Comparison of ENCODE assay signal across 7 mouse cellular contexts in the genomic region with DNA sequence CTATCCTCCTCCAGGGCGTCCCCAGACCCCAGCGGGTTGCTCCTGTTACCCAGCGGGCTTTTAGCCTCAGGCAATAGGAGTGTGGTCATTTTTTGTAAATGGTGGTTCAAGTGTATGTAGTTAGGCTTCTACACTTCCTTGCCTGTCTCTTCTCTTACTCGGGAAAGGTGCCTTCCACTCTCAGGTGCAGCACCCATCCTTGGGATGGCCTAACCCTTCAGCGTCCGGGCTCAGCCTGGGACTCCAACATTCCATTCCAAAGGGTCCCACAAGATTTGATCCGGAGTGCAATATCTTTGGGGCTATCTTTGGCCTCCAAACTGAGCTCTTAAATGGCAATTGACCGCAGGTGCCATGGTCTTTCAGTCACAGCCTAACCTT.
DNase-seq lines count a peak whose midpoint lies in the region; ATAC-seq and TF ChIP-seq lines count a peak whose summit lies in the region.

No protein-coding gene starts in this region.

- no peaks in the 10 kb centered on the region for H3K36me3 ChIP-seq in liver, embryonic 11.5 days (ENCODE audit: control insufficient read depth, insufficient read depth, low read length)
- H3K36me3 ChIP-seq in forebrain, embryonic 13.5 days (ENCODE audit: poor library complexity, severe bottlenecking) = no peaks in the 10 kb centered on the region
- H3K36me3 ChIP-seq in intestine, postnatal 0 days (ENCODE audit: control insufficient read depth, insufficient read depth) = no peaks in the 10 kb centered on the region
- H3K36me3 ChIP-seq in stomach, embryonic 14.5 days (ENCODE audit: control insufficient read depth, insufficient read depth, low read length) = no peaks in the 10 kb centered on the region

- H3K9ac ChIP-seq in liver, embryonic 11.5 days (ENCODE audit: low read depth, low read length) = no peak overlapping the region
- peak overlapping the region; percentile 66 for H3K9ac ChIP-seq in forebrain, embryonic 13.5 days
- no peak overlapping the region for H3K9ac ChIP-seq in intestine, postnatal 0 days (ENCODE audit: low read depth, low read length)
- H3K9ac ChIP-seq in stomach, embryonic 14.5 days (replicated peaks; ENCODE audit: low read depth, low read length) = no peak overlapping the region

- H3K27ac ChIP-seq in liver, embryonic 11.5 days (ENCODE audit: low read depth, low read length) = no peak overlapping the region
- no peak overlapping the region for H3K27ac ChIP-seq in forebrain, embryonic 13.5 days
- no peak overlapping the region for H3K27ac ChIP-seq in intestine, postnatal 0 days (ENCODE audit: low read depth, low read length)
- H3K27ac ChIP-seq in stomach, embryonic 14.5 days (ENCODE audit: low read length) = no peak overlapping the region

- peak overlapping the region; percentile 83 for H3K4me2 ChIP-seq in liver, embryonic 11.5 days
- peak overlapping the region; percentile 98 for H3K4me2 ChIP-seq in forebrain, embryonic 13.5 days
- peak overlapping the region; percentile 75 for H3K4me2 ChIP-seq in intestine, postnatal 0 days (replicated peaks; ENCODE audit: low read depth)
- peak overlapping the region; percentile 99 for H3K4me2 ChIP-seq in stomach, embryonic 14.5 days (replicated peaks; ENCODE audit: low read depth, low read length)

- TF ChIP-seq CTCF in intestine, postnatal 0 days (IDR thresholded peaks at IDR 0.05; ENCODE audit: low read depth) = no peak

- WGBS in liver, embryonic 11.5 days = 3% methylated on average over 8 of the region's 8 CpGs
- under 1% methylated on average over 8 of the region's 8 CpGs for whole genome bisulfite sequencing in forebrain, embryonic 13.5 days
- WGBS in intestine, postnatal 0 days = 4% methylated on average over 8 of the region's 8 CpGs
- WGBS in stomach, embryonic 14.5 days = 1% methylated on average over 8 of the region's 8 CpGs

- no peaks in the 10 kb centered on the region for H3K9me3 ChIP-seq in liver, embryonic 11.5 days (ENCODE audit: control insufficient read depth, low read length)
- H3K9me3 ChIP-seq in forebrain, embryonic 13.5 days (replicated peaks) = no peaks in the 10 kb centered on the region
- H3K9me3 ChIP-seq in intestine, postnatal 0 days (ENCODE audit: control insufficient read depth) = no peaks in the 10 kb centered on the region
- H3K9me3 ChIP-seq in stomach, embryonic 14.5 days (ENCODE audit: control insufficient read depth, low read depth, low read length) = no peaks in the 10 kb centered on the region

- H3K4me1 ChIP-seq in liver, embryonic 11.5 days (replicated peaks; ENCODE audit: control insufficient read depth, insufficient read depth, low read length) = no peaks in the 10 kb centered on the region; the same call in 1 of the 2 replicates
- H3K4me1 ChIP-seq in forebrain, embryonic 13.5 days = peaks cover 13% of the 10 kb centered on the region
- H3K4me1 ChIP-seq in intestine, postnatal 0 days (replicated peaks; ENCODE audit: control insufficient read depth, insufficient read depth, low read length) = no peaks in the 10 kb centered on the region
- no peaks in the 10 kb centered on the region for H3K4me1 ChIP-seq in stomach, embryonic 14.5 days (ENCODE audit: control insufficient read depth, insufficient read depth, low read length)

- peak overlapping the region; percentile 50 for H3K4me3 ChIP-seq in liver, embryonic 11.5 days (ENCODE audit: low read depth, low read length)
- H3K4me3 ChIP-seq in forebrain, embryonic 13.5 days = peak overlapping the region; percentile 76
- H3K4me3 ChIP-seq in intestine, postnatal 0 days (ENCODE audit: low read depth, low read length) = peak overlapping the region; percentile 43
- H3K4me3 ChIP-seq in stomach, embryonic 14.5 days (ENCODE audit: low read depth, low read length) = peak overlapping the region; percentile 56

- peaks cover 26% of the 10 kb centered on the region for H3K27me3 ChIP-seq in liver, embryonic 11.5 days (replicated peaks; ENCODE audit: control insufficient read depth, insufficient read depth, low read length)
- peaks cover 11% of the 10 kb centered on the region for H3K27me3 ChIP-seq in forebrain, embryonic 13.5 days
- H3K27me3 ChIP-seq in intestine, postnatal 0 days (replicated peaks; ENCODE audit: control insufficient read depth, insufficient read depth, low read length) = peaks cover 28% of the 10 kb centered on the region
- no peaks in the 10 kb centered on the region for H3K27me3 ChIP-seq in stomach, embryonic 14.5 days (ENCODE audit: control insufficient read depth, insufficient read depth, low read length)

- ATAC-seq in liver, embryonic 11.5 days (replicated peaks; ENCODE audit: low FRiP score) = no peak
- no peak; the same call in 1 of the 2 replicates for ATAC-seq in forebrain, embryonic 13.5 days
- no peak for ATAC-seq in intestine, postnatal 0 days
- peak; percentile 7; the same call in 1 of the 2 replicates for ATAC-seq in stomach, embryonic 14.5 days (ENCODE audit: insufficient number of reproducible peaks, insufficient read depth, low FRiP score, low read depth)

- DNase-seq in liver, embryonic 11.5 days (ENCODE audit: low spot score) = no peak
- DNase-seq in liver = no peak
- DNase-seq in layer of hippocampus, adult 18-20 months (ENCODE audit: low spot score in 2 of 2) = no peak
- no peak for DNase-seq in thymus, adult 18-20 months
